ENCODE assay signal across 10 mouse cellular contexts in genomic region chr11:119197618-119198563, GRCm38 (mm10). TPM values are rescaled to one million over a fixed set of nuclear protein-coding genes. Genes with fewer than 3 reads are reported as not detected.
DNase-seq lines count a peak whose midpoint lies in the region; ATAC-seq lines count a peak whose summit lies in the region.
"Had no signal": no experiment of that assay in that cellular context is flagged by ENCODE, and none has a peak within 500 bp of the region (broad histone marks: within the 10 kb centered on the region; RNA-seq: fewer than 3 reads in every experiment).

No protein-coding gene starts in this region.

- peak; percentile 95 for DNase-seq in heart, adult 11 months
- DNase-seq in heart, adult 9 months (ENCODE audit: low spot score in 2 of 2): no peak
- DNase-seq in midbrain, embryonic 14.5 days: peak; percentile 52
- DNase-seq in midbrain, embryonic 11.5 days (ENCODE audit: low spot score, missing footprints): no peak
- no peak for DNase-seq in spleen, postnatal 10 days (ENCODE audit: low spot score in 2 of 2)
- DNase-seq in gastrocnemius, postnatal 4 days (ENCODE audit: low spot score in 2 of 2): no peak
- DNase-seq: gastrocnemius, postnatal 36 days had no signal

- no peak for ATAC-seq in midbrain, embryonic 14.5 days (ENCODE audit: low FRiP score, low TSS enrichment)
- ATAC-seq in midbrain, embryonic 11.5 days (ENCODE audit: low FRiP score): no peak
- 0 out of 2 replicates have a peak, but pooled peaks have one; percentile 14 for ATAC-seq in erythroblast, adult 5-6 weeks (replicated peaks; ENCODE audit: low FRiP score, poor library complexity, severe bottlenecking)
- ATAC-seq in neural tube, embryonic 13.5 days (ENCODE audit: low read depth): peak; percentile 49; the same call in 1 of the 2 replicates
- ATAC-seq: intestine, embryonic 16.5 days had no signal

- H3K4me1 ChIP-seq in midbrain, embryonic 14.5 days (ENCODE audit: control insufficient read depth, insufficient read depth, low read length): no peaks in the 10 kb centered on the region
- no peaks in the 10 kb centered on the region for H3K4me1 ChIP-seq in midbrain, embryonic 11.5 days (ENCODE audit: control insufficient read depth, insufficient read depth, low read length)
- H3K4me1 ChIP-seq in neural tube, embryonic 13.5 days (replicated peaks): peaks cover 26% of the 10 kb centered on the region

- H3K4me3 ChIP-seq in midbrain, embryonic 14.5 days (replicated peaks; ENCODE audit: low read depth, low read length): no peak overlapping the region
- H3K4me3 ChIP-seq in midbrain, embryonic 11.5 days (ENCODE audit: low read depth, low read length): no peak overlapping the region
- no peak overlapping the region for H3K4me3 ChIP-seq in neural tube, embryonic 13.5 days

- peaks cover 17% of the 10 kb centered on the region for H3K36me3 ChIP-seq in midbrain, embryonic 14.5 days (ENCODE audit: control insufficient read depth, insufficient read depth, low read length)
- no peaks in the 10 kb centered on the region for H3K36me3 ChIP-seq in midbrain, embryonic 11.5 days (ENCODE audit: control insufficient read depth, insufficient read depth, low read length)
- peaks cover 33% of the 10 kb centered on the region for H3K36me3 ChIP-seq in neural tube, embryonic 13.5 days

- WGBS in midbrain, embryonic 14.5 days: 83% methylated on average over 18 of the region's 18 CpGs
- 87% methylated on average over 18 of the region's 18 CpGs for WGBS in midbrain, embryonic 11.5 days
- 86% methylated on average over 18 of the region's 18 CpGs for WGBS in neural tube, embryonic 13.5 days

- H3K9ac ChIP-seq in midbrain, embryonic 14.5 days (replicated peaks; ENCODE audit: low read length): no peak overlapping the region
- H3K9ac ChIP-seq in midbrain, embryonic 11.5 days (ENCODE audit: low read length): no peak overlapping the region
- peak overlapping the region; percentile 34; the same call in 1 of the 2 replicates for H3K9ac ChIP-seq in neural tube, embryonic 13.5 days

- H3K4me2 ChIP-seq in midbrain, embryonic 14.5 days (ENCODE audit: low read length): no peak overlapping the region
- no peak overlapping the region for H3K4me2 ChIP-seq in midbrain, embryonic 11.5 days
- H3K4me2 ChIP-seq in neural tube, embryonic 13.5 days: no peak overlapping the region

- H3K27ac ChIP-seq in midbrain, embryonic 14.5 days (replicated peaks; ENCODE audit: low read depth, low read length): peak overlapping the region; percentile 32; the same call in 1 of the 2 replicates
- no peak overlapping the region for H3K27ac ChIP-seq in midbrain, embryonic 11.5 days (ENCODE audit: low read depth, low read length)
- H3K27ac ChIP-seq in neural tube, embryonic 13.5 days (replicated peaks): 0 out of 2 replicates have a peak overlapping the region, but pooled peaks have one; percentile 13

- H3K27me3 ChIP-seq in midbrain, embryonic 14.5 days (ENCODE audit: control insufficient read depth, insufficient read depth, low read length): no peaks in the 10 kb centered on the region
- no peaks in the 10 kb centered on the region for H3K27me3 ChIP-seq in midbrain, embryonic 11.5 days (ENCODE audit: control insufficient read depth, insufficient read depth, low read length)
- no peaks in the 10 kb centered on the region for H3K27me3 ChIP-seq in neural tube, embryonic 13.5 days

- no peaks in the 10 kb centered on the region for H3K9me3 ChIP-seq in midbrain, embryonic 14.5 days (ENCODE audit: control insufficient read depth, low read length)
- no peaks in the 10 kb centered on the region for H3K9me3 ChIP-seq in midbrain, embryonic 11.5 days (ENCODE audit: control insufficient read depth, low read length)
- no peaks in the 10 kb centered on the region for H3K9me3 ChIP-seq in neural tube, embryonic 13.5 days

RNA-seq across cellular contexts. Expression of gene Tbc1d16, which starts 30.4 kb away (rescaled TPM):
- 36.1 and 41.1 TPM in 2 replicates for polyA plus RNA-seq in midbrain, embryonic 14.5 days (2014; fragmentation: Nextera tagmentation; extraction: Ambion mirVana)
- polyA plus RNA-seq in midbrain, embryonic 11.5 days (2014; fragmentation: Nextera tagmentation; extraction: Ambion mirVana): 13.3 and 15.2 TPM in 2 replicates
- 0.38 TPM in 1 of 2 replicates, not detected in the other for total RNA-seq in erythroblast, adult 5-6 weeks (2015; ENCODE audit: low replicate concordance)
- 0.09 and 0.42 TPM in 2 replicates for total RNA-seq in erythroblast, adult 5-6 weeks (2017; ENCODE audit: low replicate concordance)
- 49.0 and 50.8 TPM in 2 replicates for polyA plus RNA-seq in neural tube, embryonic 13.5 days (2015; fragmentation: Nextera tagmentation; extraction: Ambion mirVana)
- total RNA-seq in gastrocnemius, postnatal 4 days (2021): 10 to 100 TPM; 23.3 to 23.6 TPM

RNA-seq across cellular contexts. Expression of gene Ccdc40, which starts 30.5 kb away (rescaled TPM):
- polyA plus RNA-seq in midbrain, embryonic 14.5 days (2014; fragmentation: Nextera tagmentation; extraction: Ambion mirVana): 12.2 and 13.3 TPM in 2 replicates
- 18.6 and 18.9 TPM in 2 replicates for polyA plus RNA-seq in midbrain, embryonic 11.5 days (2014; fragmentation: Nextera tagmentation; extraction: Ambion mirVana)
- not detected in 2 replicates for total RNA-seq in erythroblast, adult 5-6 weeks (2015; ENCODE audit: low replicate concordance)
- 0.56 and 1.5 TPM in 2 replicates for total RNA-seq in erythroblast, adult 5-6 weeks (2017; ENCODE audit: low replicate concordance)
- polyA plus RNA-seq in neural tube, embryonic 13.5 days (2015; fragmentation: Nextera tagmentation; extraction: Ambion mirVana): 15.7 and 15.8 TPM in 2 replicates
- under 1 TPM; 0.12 to 0.16 TPM for total RNA-seq in gastrocnemius, postnatal 4 days (2021)
- total RNA-seq: gastrocnemius, postnatal 36 days had no signal

Comparison
In these comparisons a context has a peak if more than half of its experiments do, and no peak if none do; other contexts are left out.
1. DNase-seq: peak in heart, adult 11 months (single experiment) and midbrain, embryonic 14.5 days (single experiment); none in heart, adult 9 months (0 of 2), midbrain, embryonic 11.5 days (single experiment), spleen, postnatal 10 days (0 of 2) and gastrocnemius, postnatal 4 days (0 of 2).
2. ATAC-seq: peak in erythroblast, adult 5-6 weeks (single experiment) and neural tube, embryonic 13.5 days (single experiment); none in midbrain, embryonic 14.5 days (single experiment) and midbrain, embryonic 11.5 days (single experiment).